Mouse (Mus musculus) cerebellum, adult 2 months (tissue): Measurements from ENCODE around the gene Ankle1.

Experiments used
- CTCF ChIP-seq: fragments of 200-500 bp; IDR thresholded peaks from 2 replicates; pipeline ENCODE4 v1.5.1; 2011; ENCODE audit warnings: low read depth, mild to moderate bottlenecking, control low read depth, low read length, moderate library complexity, borderline replicate concordance; ENCODE audit not compliant: insufficient read depth
- POLR2A ChIP-seq: fragments of 200-500 bp; IDR thresholded peaks from 2 replicates; pipeline ENCODE4 v1.6.1; 2011; ENCODE audit warnings: low read length, control low read depth, borderline replicate concordance; ENCODE audit not compliant: insufficient read depth

GRCm38 (mm10) chr8:71376423-71377030, 29.3 kb upstream of the Ankle1 start:
- no peak for TF ChIP-seq CTCF
- TF ChIP-seq POLR2A: no peak
